Mouse (Mus musculus): ENCODE results near the gene Agl.
"Not testable (repeated sequence)": the region's sequence is repeated elsewhere in the genome, so short reads cannot be mapped to it uniquely, and the experiment has no call there.

Agl gene

DNA sequence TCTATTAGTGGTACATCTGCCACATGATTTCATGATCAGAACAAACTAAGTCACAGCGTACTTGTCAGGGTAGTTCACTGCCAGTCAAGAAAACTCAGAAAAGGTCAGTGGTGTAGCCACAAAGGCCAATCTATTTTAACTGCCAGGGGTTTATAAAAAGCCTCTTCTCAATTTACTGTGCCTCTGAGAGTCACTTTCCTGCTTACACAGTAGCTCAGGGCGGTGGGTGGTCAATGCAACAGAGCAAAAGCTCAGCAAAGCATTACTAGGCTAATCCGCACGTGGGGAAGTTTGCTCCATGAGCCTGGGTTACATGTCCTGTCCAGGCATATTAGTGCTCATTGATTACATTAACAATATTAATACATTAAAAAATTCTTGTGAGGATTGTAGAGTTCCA, 8.0 kb upstream of the Agl start:
- DNase-seq (ENCODE audit: low read depth), result no peak

DNA sequence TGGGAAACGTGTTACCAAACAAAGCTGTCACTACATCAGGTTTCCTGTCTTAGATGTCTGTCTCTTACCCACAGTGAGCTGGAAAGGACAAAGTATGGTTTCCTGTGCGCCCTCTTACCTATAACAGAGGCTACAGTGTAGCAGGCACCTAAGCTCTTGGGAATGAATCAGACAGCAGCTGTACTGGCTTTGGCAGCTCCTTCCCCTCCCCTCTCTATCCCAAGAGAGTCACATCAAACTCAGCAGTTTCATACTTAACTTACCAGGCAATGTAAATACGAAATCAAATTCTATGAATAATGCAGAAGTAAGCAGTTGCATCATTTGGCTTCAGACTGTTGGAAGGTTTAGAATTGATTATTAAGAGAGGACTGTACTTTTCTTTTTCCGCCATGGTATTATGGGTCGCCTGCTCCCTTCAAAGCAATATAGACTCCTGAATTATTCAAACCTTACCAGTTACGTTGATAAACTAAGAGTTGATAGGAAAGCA, 7.4 kb upstream of the Agl start:
- no peak for DNase-seq (ENCODE audit: low read depth)

DNA sequence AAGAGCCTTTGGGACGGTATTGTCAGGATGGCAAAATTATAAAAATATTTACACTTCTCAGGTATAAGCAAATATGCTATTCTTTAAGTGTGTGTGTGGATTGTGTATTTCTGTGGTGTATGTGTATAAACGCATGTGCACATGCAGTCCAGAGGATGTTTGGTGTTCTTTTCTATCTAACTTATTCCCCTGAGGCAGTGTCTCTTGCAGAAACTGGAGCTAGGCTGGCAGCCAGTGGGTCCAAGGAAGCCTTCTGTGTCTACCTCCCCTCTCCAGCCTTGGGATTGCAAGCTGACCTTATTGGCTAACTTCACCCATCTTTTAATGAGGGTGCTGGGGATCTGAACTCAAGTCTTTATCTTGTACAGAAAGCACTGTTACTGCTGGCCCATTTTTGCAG, 5.0 kb upstream of the Agl start:
- DNase-seq (ENCODE audit: low read depth), result no peak

DNA sequence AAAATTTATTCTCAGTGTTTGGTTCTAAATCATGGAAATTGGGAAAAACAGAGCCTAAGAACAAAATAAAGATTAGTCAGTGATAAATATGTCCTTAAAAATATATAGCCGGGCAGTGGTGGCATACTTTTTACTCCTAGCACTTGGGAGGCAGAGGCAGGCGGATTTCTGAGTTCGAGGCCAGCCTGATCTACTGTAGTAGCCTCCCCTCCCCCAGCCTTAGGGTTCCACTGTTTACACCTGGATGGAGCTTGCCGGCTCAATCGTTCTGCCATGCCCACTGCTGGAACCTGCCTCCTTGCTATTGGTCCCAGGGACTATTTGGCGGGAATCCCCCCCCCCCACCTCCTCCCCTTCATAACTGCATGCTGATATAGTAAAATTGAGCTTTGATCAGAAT, 2.4 kb upstream of the Agl start:
- DNase-seq (ENCODE audit: low read depth), result not testable (repeated sequence)

DNA sequence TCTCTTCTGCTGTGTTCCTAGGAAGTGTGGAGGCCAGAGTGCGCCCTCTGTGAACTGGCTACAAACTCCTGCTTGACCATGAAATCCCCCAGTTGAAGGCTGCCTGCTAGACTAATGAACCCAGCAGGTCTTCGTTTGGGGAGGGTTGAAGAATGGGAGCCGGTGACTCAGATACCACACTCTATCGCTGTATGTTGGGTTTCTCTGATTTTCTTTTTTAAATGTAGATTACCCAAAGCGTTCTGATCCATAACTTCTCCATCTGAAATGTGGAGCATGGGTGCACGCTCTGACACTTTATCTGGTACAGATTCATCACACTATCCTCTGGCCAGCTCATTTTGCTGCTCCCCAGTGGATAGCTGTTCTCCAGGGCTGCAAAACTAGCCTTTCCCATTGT, 1.3 kb upstream of the Agl start:
- DNase-seq (ENCODE audit: low read depth), result no peak

DNA sequence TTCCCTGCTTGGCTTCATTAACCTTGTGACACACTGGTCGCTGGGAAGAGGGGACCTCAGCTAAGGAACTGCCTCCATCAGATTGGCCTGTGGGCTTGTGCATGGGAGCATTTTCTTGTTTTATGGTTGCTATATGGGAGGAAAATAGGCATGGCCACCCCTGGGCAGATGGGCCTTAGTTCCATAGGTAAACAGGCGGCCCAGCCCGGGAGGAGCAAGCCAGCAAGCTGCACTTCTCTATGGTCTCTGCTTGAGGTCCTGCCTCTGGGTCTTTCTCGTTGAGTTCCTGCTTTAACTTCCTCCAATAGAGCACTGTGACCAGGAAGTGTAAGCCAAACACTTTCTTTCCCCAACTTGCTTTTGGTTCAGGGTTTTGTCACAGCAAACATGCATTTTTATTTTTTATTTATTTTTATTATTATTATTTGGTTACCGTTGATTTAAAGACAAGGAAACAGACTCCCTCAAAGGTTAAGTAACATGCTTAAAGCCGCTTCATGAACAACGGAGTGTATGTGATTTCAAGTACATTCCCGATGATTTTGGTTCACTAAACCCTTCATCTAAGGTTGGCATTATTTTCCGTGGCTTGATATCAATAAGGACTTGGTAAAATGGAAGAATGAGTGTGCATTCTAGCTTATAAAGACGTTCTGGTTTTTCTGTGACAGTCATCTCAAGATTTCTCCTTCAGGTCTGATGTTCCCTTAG, 696 bp upstream of the Agl start:
- no peak for DNase-seq (ENCODE audit: low read depth)

DNA sequence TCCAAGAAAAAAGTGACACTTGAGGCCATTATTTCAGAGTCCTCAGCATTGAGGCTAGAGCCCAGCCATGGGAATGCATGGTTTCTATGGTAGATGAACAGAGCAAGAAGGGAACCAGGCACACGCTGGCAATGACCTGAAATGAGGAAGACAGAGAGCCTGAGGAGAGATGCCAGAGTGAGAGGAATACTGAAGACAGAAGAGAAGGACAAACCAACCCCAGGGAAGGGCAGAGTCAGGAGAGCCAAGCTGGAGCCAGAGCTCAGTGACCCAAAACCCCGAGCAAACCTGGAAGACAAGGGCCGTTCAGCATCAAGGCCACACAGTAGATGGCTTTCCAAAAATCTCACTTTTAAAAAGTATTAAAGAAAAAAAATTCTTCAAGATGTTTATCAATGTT, 2.1 kb downstream of the Agl start:
- no peak for DNase-seq (ENCODE audit: low read depth)

DNA sequence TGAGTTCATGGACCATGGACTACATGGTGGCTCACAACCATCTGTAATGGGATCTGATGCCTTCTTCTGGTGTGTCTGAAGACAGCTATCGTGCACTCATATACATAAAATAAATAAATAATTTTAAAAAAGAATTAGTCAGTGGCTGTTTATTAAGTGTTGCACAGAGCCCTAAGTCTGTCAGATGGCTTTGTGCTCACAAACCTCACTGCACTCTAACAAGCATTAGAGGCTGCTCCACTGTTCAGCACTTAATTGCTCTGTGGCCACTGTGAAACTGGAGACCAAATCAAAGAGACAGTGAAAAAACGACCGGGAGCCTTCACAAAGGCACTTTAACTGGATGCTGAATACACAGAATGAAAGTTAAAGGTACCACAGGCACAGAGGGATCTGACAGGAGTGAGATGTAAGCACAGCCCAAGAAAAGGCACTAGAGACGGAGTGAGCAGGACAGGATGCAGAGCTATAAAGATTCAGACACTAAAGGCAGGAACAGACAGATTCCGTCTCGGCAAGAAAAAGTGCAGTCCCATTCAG, 3.1 kb downstream of the Agl start:
- DNase-seq (ENCODE audit: low read depth), result no peak

DNA sequence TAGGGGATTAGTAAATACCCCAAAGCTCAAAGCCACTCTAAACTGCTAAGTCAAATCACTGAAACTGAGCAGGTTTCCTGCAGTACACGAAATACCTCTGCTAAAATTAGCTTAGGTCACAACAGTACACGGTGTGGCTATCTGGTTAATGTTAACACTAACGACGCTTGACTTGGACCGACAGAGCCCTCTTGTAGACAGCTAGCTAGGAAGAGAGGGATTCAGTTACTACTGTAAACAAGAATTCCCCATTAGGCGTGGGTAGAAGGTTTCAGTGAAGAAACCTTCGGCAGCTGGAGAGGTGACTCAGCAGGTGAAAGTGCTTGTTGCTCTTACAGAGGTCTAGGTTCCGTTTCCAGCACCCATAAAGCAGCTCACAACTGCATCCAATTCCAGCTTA, 6.2 kb downstream of the Agl start:
- no peak for DNase-seq (ENCODE audit: low read depth)

DNA sequence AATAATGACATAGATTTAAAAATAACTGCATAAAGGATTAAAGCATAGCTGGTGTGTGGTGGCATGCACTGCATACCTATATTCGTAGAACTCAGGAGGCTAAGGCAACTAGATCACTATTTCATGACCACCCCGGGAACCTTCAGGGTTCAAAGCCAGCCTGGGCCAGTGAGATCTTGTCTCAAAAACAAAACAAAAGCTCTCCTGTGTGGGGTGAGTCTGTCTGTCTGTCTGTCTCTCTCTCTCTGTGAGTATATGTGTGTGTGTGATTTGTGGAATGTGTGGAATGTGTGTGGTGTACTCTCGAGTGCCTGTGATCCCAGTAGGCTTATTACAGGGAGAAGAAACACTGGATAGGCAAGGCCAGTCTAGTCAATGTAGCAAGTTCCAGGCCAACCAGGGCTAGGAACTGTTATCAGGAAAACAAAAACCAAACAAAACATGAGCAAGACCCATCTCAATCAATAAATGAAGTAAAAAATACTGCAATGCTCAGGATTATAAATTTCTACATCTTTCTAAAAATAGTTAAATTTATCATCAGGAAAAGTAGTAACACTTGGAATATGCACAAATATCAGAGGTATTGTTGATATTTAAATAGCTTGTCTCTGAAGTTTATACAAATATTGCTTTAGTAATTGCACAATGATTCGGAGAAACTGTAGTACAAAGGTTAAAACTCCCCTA, 9.0 kb downstream of the Agl start:
- no peak for DNase-seq (ENCODE audit: low read depth)

DNA sequence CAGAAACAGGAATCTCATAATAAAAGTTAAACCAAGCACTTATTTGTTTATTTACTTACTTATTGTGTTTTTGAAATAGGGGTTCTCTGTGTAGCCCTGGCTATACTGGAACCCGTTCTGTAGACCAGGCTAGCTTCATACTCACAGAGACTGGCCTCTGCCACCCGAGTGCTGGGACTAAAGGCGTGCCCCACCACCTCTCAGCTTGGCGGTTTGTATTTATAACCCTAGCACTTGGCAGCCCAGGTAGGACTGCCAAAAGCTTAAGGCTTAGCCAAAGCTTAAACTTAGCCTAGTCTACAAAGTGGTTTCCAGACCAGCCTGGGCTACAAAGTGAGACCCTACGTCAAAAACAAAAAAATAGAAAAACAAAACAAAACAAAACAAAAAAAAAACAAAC, 19.1 kb downstream of the Agl start:
- no peak for DNase-seq (ENCODE audit: low read depth)

DNA sequence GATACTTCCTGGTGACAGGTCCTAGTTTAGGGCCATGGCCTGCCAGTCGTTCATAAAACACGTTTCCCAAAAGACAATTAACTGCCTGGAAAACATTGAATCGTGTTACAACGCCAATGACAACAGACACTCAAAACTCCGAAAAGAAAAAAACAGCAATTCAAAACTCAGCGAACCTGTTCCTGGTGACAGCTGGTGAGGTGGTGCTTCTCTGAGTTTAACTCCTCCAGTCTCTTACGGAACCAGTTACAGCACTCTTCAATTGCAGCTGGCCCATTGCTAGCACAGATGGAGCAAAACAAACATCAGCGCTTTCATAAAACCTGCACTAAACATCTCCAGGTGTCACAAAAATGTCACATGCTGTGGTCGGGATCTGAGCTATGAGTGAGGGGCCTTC, 21.4 kb downstream of the Agl start:
- no peak for DNase-seq (ENCODE audit: low read depth)

DNA sequence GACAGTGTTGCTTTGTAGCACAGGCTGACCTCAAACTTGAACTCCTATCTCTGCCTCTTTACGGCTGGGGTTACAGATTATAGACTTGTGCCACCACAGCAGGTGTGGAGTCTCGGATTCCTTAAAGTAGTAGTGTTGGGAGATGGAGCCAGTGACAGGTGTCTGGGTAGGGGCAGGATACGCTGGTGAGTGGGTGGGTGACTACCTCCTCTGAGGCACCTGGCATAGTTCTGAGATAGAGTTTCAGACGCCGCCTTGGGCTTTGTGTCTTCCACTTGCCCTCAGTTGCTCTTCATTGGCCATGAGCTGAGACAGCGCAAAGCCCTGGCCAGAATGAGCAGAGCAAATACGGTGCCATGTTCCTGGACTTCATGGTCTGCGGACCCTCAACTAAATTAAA, 22.1 kb downstream of the Agl start:
- DNase-seq (ENCODE audit: low read depth), result no peak

DNA sequence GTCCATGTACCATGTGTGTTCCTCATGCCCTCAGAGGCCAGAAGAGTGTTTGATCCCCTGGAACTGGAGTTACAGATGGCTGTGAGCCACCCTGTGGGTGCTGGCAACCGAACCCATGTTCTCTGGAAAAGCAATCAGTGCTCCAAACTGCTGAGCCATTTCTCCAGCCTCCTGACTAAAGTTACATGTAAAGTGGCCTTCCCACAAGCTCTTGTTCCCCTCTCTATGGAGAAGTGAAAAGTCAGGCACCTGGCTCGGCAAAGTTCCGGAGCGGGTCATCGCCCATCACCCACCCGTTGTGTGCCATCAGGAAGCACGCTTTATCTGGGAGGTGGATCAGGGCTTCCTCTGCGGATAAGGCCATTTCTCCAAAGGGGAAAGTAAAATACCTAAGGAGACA, 23.2 kb downstream of the Agl start:
- DNase-seq (ENCODE audit: low read depth), result no peak

DNA sequence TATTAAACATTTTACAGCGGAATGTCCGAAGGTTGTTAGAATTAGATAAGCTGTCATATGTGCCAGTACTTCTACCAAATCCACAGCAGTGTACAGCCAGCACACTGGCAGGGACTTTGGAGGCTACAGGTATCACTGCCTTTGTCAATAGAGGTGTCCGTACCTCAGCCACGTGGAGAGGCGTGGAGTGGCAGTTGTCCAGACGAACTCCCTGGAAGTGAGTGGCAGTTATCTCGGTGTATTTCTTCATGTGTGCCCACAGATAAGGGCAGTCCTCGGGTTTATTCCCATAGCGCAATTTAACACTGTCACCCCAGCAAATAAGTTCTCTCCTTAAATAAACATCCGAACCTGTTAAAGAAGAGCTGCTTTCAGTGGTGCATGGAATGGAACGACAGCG, 23.7 kb downstream of the Agl start:
- DNase-seq (ENCODE audit: low read depth), result no peak

DNA sequence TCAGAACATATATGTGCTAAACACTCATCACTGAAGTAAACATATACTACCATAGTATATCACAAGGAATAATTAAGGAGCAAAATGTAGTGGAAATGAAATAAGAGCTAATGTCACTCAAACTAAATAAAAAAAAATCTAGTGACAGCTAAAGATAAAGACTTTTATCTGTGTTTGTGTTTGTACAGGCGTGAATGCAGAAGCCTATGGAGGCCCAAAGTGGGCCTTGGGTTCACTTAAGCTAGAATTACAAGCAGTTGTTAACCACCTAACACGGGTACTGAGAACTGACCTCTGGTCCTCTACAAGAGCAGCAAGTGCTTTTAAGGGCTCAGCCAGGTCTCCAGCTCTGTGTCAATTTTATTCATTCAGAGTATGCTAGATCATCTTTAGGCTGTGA, 31.0 kb downstream of the Agl start:
- no peak for DNase-seq (ENCODE audit: low read depth)

DNA sequence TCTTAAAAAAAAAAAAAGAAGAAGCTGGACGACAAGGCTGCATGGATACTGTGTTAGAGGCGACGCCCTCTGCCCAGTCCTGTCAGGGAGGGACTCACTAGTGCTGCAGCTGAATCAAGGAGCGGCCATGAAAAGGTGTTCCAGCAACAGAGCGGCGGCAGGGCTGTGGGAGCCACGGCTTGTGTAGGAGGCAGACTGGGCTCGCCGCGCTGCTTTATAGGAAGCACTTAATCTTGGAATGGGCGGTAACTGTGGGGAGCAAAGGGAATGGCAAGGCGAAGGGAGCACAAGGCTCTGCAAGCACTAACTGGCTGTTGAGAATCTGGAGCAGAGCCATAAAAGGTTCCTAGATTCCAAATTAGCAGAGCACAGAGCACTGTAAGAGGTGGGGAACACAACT, 34.1 kb downstream of the Agl start:
- DNase-seq (ENCODE audit: low read depth), result no peak

DNA sequence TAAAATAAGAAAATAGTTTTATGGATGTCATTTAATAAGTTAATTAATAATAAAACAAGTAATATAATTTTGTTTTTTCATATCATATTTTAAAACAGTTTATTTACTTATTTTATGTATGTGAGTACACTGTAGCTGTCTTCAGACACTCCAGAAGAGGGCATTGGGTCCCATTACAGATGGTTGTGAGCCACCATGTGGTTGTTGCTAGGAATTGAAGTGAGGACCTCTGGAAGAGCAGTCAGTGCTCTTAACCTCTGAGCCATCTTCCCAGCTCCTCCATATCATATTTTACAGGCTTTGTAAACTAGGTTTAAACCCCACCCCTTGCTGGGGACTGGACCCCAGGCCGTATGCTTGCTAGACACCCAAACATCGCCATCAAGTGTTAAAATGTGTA, 36.4 kb downstream of the Agl start:
- no peak for DNase-seq (ENCODE audit: low read depth)

DNA sequence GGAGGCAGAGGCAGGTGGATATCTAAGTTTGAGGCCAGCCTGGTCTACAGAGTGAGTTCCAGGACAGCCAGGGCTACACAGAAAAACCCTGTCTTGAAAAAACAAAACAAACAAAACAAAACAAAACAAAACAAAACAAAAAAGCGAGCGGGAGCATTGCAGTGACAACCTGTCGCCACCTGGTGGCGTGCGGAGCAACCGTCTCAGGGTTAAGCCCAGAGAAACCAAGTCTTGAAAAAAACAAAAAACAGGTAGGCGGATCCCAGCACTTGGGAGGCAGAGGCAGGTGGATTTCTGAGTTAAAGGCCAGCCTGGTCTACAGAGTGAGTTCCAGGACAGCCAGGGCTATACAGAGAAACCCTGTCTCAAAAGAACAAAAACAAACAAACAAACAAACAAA, 41.0 kb downstream of the Agl start:
- DNase-seq (ENCODE audit: low read depth), result peak; percentile 29

DNA sequence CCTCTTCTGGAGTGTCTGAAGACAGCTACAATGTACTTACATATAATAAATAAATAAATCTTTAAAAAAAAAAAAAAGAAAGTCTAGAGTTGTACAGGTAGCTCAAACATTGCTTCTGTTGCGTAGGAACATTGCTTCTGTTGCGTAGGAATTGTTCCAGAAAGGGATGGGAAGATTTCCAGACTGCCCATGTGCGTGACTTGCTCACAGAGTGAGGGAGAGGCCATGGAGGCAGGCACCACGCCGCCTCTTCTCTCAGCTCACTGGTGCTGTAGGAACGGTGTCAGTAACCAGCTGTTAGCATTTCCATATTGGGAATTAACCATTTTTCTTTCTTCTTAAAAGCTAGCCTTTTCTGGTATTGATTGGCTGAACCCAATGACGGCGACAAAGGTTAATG, 55.1 kb downstream of the Agl start:
- no peak for DNase-seq (ENCODE audit: low read depth)

DNA sequence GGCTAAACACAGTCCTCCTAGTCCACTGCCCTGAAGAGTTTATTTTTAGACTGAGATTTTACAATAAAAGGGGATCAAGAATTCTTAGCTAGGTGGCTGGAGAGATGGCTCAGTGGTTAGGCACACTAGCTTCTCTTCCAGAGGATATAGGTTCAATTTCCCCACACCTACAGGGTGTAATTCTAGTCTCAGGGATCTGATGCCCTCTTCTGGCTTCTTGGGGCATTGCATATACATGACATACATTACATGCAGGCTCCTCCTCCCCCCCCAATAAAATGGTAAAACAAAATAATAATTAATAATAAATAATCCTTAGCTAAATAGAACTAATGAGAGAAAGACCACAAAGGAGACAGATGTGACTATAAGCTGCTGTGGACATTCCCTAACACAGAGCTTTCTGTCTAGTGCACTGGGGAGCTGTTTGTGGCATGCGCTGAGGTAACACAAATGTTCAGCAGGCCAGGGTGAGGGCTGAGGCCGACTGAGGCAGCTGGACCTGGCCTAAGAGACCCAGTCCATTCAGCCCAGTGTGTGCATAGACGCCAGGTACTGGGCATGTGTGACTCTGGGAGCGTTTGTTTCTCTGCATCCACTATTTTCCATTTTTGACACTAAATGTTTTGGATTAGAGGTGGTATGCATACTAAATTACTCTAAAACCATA, 56.6 kb downstream of the Agl start:
- DNase-seq (ENCODE audit: low read depth), result peak; percentile 64

DNA sequence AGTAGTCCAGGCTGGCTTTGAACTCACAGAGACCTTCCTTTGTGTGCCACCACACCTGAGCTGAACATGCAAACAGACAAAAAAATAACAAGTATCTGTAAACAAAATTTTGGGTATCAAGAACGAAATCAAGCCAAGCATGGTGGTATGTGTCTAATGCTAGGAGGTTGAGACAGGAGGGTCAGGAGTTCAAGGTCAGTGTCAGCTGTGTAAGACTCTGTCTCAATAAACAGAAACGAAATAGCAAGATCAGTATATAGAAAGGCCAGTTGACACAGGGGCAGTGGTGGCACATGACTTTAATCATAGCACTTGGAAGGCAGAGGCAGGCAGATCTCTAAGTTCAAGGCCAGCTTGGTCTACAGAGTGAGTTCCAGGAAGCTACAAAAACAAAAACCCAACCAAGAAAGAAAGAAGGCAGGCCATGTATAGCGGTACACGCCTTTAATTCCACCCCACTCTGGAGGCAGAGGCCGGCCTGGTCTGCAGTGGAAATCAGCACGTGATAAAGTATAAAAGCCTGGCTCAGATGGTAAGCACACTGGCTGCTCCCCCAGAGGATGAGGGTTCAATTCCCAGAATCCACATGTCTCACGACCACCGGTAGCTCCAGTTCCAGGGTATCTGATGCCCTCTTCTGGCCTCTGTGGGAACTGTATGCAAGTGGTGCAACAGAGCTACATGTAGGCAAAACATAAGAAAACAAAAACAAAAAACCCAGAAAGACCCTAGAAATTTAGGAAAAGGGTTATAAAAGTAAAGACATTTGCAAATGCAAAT, 59.4 kb downstream of the Agl start:
- peak; percentile 28 for DNase-seq (ENCODE audit: low read depth)
